Mouse (Mus musculus) kidney, postnatal 0 days (tissue): ENCODE data around the gene Gabrr3. TPM values are rescaled to one million over a fixed set of nuclear protein-coding genes. Genes with fewer than 3 reads are reported as not detected.

Experiments
- ATAC-seq: fragments of 200-750 bp; cut with Nextera tagmentation; replicated peaks from 2 replicates; pipeline ENCODE4 v1.8.0; 2017; ENCODE audit warnings: low read depth, moderate number of reproducible peaks, moderate TSS enrichment, moderate library complexity; ENCODE audit not compliant: low FRiP score
- DNase-seq: peaks from one replicate; pipeline ENCODE4 v3.0.0-alpha.2; 2016; ENCODE audit warnings: low spot score
- H3K27ac ChIP-seq: fragments of 300-500 bp; sonication (generic); 2 replicates; pipeline ENCODE4 v1.5.1; 2014; ENCODE audit warnings: mild to moderate bottlenecking
- H3K27me3 ChIP-seq: fragments of 300-500 bp; sonication (generic); 2 replicates; pipeline ENCODE4 v1.6.1; 2014; ENCODE audit warnings: low read length, mixed read lengths; ENCODE audit not compliant: insufficient read depth
- H3K36me3 ChIP-seq: fragments of 300-500 bp; sonication (generic); 2 replicates; pipeline ENCODE4 v1.6.1; 2014; ENCODE audit warnings: low read length, mixed read lengths; ENCODE audit not compliant: insufficient read depth
- H3K4me1 ChIP-seq: fragments of 300-500 bp; sonication (generic); replicated peaks from 2 replicates; pipeline ENCODE4 v1.6.1; 2014; ENCODE audit warnings: antibody characterized with exemption, low read length, mixed read lengths; ENCODE audit not compliant: insufficient read depth
- H3K4me2 ChIP-seq: fragments of 300-500 bp; sonication (generic); 2 replicates; pipeline ENCODE4 v1.6.1; 2014; ENCODE audit warnings: mild to moderate bottlenecking, low read length, moderate library complexity, mixed read lengths
- H3K4me3 ChIP-seq: fragments of 300-500 bp; sonication (generic); replicated peaks from 2 replicates; pipeline ENCODE4 v1.5.1; 2014; ENCODE audit warnings: low read depth, low read length
- H3K9ac ChIP-seq: fragments of 300-500 bp; sonication (generic); 2 replicates; pipeline ENCODE4 v1.6.1; 2014; ENCODE audit warnings: low read depth, low read length
- H3K9me3 ChIP-seq: fragments of 300-500 bp; sonication (generic); replicated peaks from 2 replicates; pipeline ENCODE4 v1.6.1; 2016; ENCODE audit warnings: low read length, inconsistent platforms, mixed read lengths
- CTCF ChIP-seq: IDR thresholded peaks from 2 replicates; pipeline ENCODE4 v1.5.1; 2016; ENCODE audit warnings: antibody characterized with exemption, low read depth, mild to moderate bottlenecking, moderate library complexity
- WGBS: fragments of 180-500 bp; shearing (Covaris S2); extraction: QIAGEN DNeasy Blood & Tissue Kit; methylation state at CpG from one replicate; pipeline ENCODE4 v1.1.7; 2014; 5-methylcytosine and 5-hydroxymethylcytosine counted together
- polyA plus RNA-seq: library from polyadenylated mRNA; unstranded; fragments of >200 nt; fragmentation: Nextera tagmentation; extraction: Ambion mirVana; gene quantifications from 2 replicates; pipeline ENCODE4 v1.2.1, GENCODE M21; 2015

Gene Gabrr3
- polyA plus RNA-seq, result not detected in 2 replicates

DNA sequence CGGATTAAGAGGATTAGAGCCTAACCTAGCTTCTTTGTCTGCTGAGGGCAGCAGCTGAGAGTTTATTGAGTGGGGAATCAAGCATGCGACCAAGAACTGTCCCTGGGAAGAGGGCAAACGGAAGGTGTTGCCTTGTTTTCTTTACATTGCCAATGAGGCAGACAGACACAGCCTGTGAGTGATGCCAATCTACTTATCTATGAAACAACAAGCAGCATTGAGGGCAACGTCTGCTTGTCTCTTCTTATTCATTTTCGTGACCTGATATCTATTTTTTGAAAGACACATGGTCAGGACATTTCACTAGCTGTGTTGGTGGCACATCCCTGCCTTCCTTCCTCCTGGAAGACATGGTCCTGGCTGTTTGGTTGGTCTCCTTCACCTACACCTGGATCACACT is at the start of gene Gabrr3:
TSS of gene Gabrr3 (plus strand) at position 301 of the 400 bp plus-strand sequence.
- WGBS, result 68% methylated on average over 5 of the region's 5 CpGs
- Histone ChIP-seq H3K4me1 (no peaks in the 10 kb centered on the region), H3K9me3 (no peaks in the 10 kb centered on the region), H3K9ac (no peak within 1 kb of the TSS), H3K4me2 (no peak within 1 kb of the TSS), H3K4me3 (no peak within 1 kb of the TSS), H3K27ac (no peak within 1 kb of the TSS), H3K36me3 (no peaks in the 10 kb centered on the region), H3K27me3 (no peaks in the 10 kb centered on the region)
- TF ChIP-seq CTCF, result no peak
- no peak for ATAC-seq
- DNase-seq, result no peak

DNA sequence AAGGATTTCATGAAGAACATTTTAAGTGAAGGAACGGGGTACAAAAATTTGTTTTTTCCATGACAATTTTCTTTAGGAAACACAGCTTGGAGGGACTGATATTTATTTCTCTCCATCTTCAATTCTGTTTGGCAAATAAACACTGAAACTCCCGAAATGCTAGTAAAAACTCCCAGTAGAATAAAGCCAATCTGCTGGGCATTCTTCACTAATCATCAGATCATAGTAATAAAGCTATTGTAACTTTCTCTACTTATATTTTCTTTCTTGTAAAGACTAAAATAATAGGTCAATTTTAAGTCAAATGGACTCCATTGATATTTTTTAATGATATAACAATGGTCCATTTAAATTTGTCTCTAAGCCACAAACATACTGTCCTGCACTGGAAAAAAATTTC is 43.2 kb upstream of the Gabrr3 start, which contains the start of gene Olfr209:
TSS of gene Olfr209 (minus strand) at position 101 of the 400 bp plus-strand sequence.
- H3K27me3 ChIP-seq, result no peaks in the 10 kb centered on the region
- DNase-seq, result no peak
- no peak within 1 kb of the TSS for H3K4me3 ChIP-seq
- ATAC-seq, result no peak
- WGBS, result 78% methylated on average over 2 of the region's 2 CpGs
- H3K36me3 ChIP-seq, result no peaks in the 10 kb centered on the region
- H3K4me2 ChIP-seq, result no peak within 1 kb of the TSS
- H3K4me1 ChIP-seq, result no peaks in the 10 kb centered on the region
- no peak for TF ChIP-seq CTCF
- no peaks in the 10 kb centered on the region for H3K9me3 ChIP-seq
- H3K9ac ChIP-seq, result no peak within 1 kb of the TSS
- no peak within 1 kb of the TSS for H3K27ac ChIP-seq

DNA sequence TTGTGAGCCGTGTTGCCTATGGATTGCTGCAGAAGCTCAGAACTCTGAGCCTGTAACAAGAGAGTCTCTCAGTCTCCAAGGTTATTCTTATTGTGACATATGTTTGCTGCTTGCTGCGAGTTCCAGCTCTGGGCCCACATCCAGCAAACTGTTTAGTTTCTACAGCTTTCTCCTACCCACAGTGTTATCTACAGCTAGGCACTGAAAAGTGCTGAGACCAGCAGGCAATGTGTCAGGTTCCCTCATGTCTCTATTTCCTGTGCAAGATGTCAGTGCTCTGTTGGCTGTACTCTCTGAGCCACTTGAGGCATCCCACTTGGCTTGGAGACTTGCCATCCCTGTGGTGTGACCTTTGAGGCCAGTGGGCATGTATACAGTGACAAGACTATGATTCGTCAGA is 13.8 kb upstream of the Gabrr3 start:
- Histone ChIP-seq H3K4me3 (no peak overlapping the region), H3K9me3 (no peaks in the 10 kb centered on the region), H3K36me3 (no peaks in the 10 kb centered on the region), H3K27me3 (no peaks in the 10 kb centered on the region), H3K9ac (no peak overlapping the region), H3K4me1 (no peaks in the 10 kb centered on the region), H3K4me2 (no peak overlapping the region), H3K27ac (no peak overlapping the region)
- WGBS, result 71% methylated on average over 3 of the region's 3 CpGs
- DNase-seq, result no peak
- no peak for ATAC-seq
- TF ChIP-seq CTCF, result no peak

DNA sequence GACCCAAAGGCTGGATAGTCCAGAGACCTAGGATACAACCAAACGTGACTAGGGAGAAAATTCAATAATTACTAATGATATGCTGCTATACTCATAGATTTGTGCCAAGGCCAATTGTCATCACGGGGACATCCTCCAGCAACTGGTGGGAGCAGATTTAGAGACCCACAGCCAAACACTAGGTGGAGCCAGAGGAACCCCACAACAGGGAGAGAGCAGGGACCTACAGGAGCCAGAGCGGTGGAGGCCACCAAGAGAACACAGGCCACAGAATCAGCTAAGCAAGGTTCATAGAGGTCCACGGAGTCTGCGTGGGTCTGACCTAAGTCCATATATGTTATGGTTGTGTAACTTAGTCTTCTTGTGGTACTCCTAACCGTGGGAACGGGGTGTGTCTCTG is 6.0 kb upstream of the Gabrr3 start:
- Histone ChIP-seq H3K4me1 (no peaks in the 10 kb centered on the region), H3K4me3 (no peak overlapping the region), H3K27me3 (no peaks in the 10 kb centered on the region), H3K9ac (no peak overlapping the region), H3K27ac (no peak overlapping the region), H3K4me2 (no peak overlapping the region), H3K9me3 (no peaks in the 10 kb centered on the region), H3K36me3 (no peaks in the 10 kb centered on the region)
- no peak for ATAC-seq
- TF ChIP-seq CTCF, result peak; percentile 49
- WGBS, result 72% methylated on average over 7 of the region's 7 CpGs
- no peak for DNase-seq

DNA sequence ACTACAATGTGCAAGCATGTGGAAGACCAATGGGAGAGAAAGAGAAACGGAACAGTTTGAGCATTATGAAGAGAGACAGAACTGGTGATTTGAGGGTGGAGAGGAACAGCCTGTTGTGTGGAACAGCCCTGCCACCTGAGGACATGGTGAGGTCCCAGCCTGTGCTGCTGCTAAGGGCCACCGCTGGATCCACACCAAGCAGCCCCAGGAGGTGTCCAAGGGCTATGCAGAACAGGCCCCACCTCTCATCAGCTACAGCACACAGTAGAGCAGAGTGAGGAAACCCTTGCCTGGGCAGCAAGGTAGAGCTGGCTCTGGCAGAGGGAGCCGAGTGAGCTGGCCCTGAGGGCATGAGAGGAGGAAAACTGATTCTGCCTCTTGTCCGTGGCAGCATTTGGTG is 5.1 kb upstream of the Gabrr3 start:
- DNase-seq, result no peak
- Histone ChIP-seq H3K36me3 (no peaks in the 10 kb centered on the region), H3K27ac (no peak overlapping the region), H3K27me3 (no peaks in the 10 kb centered on the region), H3K4me1 (no peaks in the 10 kb centered on the region), H3K4me3 (no peak overlapping the region), H3K9me3 (no peaks in the 10 kb centered on the region), H3K4me2 (no peak overlapping the region), H3K9ac (no peak overlapping the region)
- TF ChIP-seq CTCF, result no peak
- WGBS, result 69% methylated on average over 4 of the region's 4 CpGs
- ATAC-seq, result no peak

DNA sequence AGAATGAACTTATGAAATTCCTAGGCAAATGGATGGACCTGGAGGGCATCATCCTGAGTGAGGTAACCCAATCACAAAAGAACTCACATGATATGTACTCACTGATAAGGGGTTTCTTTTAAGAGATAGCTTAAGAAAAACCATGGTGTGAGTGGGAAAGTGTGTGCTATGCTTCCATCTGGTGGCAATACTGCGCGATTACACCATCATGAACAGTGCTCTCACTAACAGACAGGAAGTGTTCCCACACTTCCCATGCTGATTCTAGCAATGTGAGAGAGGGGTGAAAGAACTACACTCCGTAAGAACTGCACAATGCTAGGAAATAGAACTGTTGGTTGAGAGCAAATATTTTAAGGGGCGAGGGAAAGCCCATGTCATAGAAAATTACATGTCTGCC is 3.4 kb upstream of the Gabrr3 start:
- Histone ChIP-seq H3K27ac (no peak overlapping the region), H3K36me3 (no peaks in the 10 kb centered on the region), H3K9ac (no peak overlapping the region), H3K4me1 (no peaks in the 10 kb centered on the region), H3K4me3 (no peak overlapping the region), H3K27me3 (no peaks in the 10 kb centered on the region), H3K4me2 (no peak overlapping the region), H3K9me3 (no peaks in the 10 kb centered on the region)
- peak; percentile 71 for DNase-seq
- peak; percentile 61; the same call in 1 of the 2 replicates for ATAC-seq
- WGBS, result 14% methylated on average over 4 of the region's 4 CpGs
- peak; percentile 79 for TF ChIP-seq CTCF

DNA sequence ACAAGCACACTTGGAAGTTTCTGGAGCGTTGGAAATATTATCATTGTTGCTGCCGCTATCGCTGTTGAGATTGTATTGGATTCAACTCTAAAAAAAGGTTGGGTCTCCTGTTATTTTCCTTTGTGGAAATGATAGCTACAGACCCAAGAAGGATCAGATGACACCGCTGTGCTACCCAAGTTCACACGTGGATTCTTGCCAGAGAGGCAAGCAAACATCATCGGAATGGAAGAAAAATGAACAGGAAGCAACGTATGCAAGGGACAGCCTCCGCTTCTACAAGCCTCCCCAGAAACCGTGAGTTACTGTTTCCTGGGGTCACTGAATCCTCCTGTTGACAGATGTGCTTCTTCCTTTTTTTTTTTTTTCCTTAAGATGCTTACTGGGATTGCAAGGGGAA is 2.3 kb upstream of the Gabrr3 start:
- no peaks in the 10 kb centered on the region for H3K9me3 ChIP-seq
- H3K4me1 ChIP-seq, result no peaks in the 10 kb centered on the region
- H3K4me2 ChIP-seq, result no peak overlapping the region
- ATAC-seq, result no peak
- WGBS, result 44% methylated on average over 9 of the region's 9 CpGs
- no peaks in the 10 kb centered on the region for H3K36me3 ChIP-seq
- DNase-seq, result peak; percentile 18
- H3K4me3 ChIP-seq, result no peak overlapping the region
- no peak overlapping the region for H3K27ac ChIP-seq
- H3K27me3 ChIP-seq, result no peaks in the 10 kb centered on the region
- no peak overlapping the region for H3K9ac ChIP-seq
- no peak for TF ChIP-seq CTCF
